Mouse (Mus musculus): ENCODE results near the gene Nup210.
"Not testable (repeated sequence)": the region's sequence is repeated elsewhere in the genome, so short reads cannot be mapped to it uniquely, and the experiment has no call there.

Nup210 gene

GRCm38 (mm10) chr6:91104765-91105399 is 11.7 kb downstream of the Nup210 start:
- DNase-seq (ENCODE audit: low read depth, low spot score): no peak

DNA sequence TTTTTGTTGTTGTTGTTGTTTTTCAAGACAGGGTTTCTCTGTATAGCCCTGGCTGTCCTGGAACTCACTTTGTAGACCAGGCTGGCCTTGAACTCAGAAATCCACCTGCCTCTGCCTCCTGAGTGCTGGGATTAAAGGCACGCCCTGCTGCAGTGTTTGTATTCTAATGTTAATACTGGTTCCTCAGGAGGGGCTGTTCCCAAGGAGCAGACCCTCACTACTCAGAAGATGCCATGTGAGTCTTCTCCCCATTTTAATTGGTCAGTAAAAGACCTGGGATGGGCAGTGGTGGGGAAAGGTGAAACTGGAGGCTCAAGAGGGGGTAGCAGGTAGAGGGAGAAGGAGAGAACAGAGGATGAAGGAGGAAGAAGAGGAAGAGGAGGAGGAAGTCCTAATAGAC is 13.2 kb downstream of the Nup210 start:
- not testable (repeated sequence) for DNase-seq (ENCODE audit: low read depth, low spot score)

DNA sequence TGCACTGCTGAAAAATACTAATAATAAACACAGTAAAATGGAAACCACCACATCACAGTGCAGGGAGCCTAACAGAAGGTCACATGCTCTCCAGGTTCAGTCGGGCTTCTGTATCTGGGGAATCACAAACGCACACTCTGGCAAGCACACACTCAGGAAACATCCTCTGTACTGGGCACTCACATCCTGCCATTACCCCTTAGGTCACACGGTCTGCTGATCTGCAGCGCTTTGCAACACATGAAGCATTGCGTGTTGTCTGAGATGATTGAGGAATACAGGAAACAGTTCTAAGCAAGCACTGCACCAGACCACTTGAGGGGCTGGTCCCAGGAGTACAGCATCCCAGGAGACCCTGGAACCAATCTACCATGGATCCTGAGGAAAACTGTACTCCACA is 16.0 kb downstream of the Nup210 start:
- DNase-seq (ENCODE audit: low read depth, low spot score): no peak

DNA sequence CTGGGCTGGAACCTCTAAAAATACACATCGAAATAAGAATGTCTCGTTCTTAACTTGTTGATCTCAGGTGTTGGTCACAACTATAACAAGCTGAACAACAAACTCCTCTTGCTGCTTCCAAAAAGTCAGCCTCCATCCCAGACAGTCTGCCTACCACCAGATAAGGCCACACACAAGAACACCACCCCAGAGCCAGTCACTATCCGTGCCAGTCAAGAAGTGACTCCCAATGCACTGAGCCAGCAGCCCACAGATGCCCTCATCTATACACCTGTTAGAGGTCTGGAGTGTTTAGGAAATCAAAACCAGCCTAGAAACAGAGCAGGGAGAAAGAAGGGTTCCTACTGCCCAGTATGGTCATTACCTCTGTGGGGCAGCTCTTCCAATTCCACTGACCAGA is 18.8 kb downstream of the Nup210 start:
- no peak for DNase-seq (ENCODE audit: low read depth, low spot score)

- DNase-seq (ENCODE audit: low read depth, low spot score): no peak
Observed at GRCm38 (mm10) chr6:91095072-91095601, 21.5 kb downstream of the Nup210 start.

- no peak for DNase-seq (ENCODE audit: low read depth, low spot score)
Observed at GRCm38 (mm10) chr6:91092216-91092899, 24.3 kb downstream of the Nup210 start.

DNA sequence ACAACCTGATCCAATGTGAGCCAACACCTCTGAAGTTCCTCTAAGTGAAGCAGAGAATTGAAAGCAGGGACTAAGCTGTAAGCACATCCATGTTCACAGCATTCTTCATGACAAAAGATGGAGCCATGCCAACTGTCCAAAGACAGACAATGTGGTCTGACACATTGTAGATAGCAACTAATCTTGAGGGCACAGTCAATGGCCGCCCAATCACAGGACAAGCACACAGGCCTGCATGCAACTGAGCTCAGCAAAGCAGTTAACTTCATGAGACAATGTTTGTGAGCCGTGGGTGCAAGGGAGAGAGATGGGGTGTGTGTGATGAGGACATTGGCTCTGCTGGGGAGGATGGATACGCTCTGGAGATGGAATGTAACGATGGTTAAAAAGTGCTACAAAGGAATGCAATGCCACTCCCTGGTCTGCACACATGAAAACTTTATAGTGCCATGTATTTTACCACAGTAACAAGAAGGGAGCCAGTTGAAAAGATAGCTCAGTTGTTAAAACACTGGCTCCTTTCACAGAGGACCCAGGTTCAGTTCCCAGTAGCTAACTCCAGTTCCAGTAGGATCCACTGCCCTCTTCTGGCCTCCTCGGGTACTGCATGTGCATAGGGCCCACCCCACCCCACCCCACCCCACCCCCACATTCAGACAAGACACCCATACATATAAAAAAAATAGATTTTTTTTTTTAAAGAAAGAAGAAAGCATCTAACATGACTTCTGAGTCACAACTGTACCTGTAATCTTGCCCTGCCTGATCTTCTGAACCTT is 31.3 kb downstream of the Nup210 start:
- DNase-seq (ENCODE audit: low read depth, low spot score): no peak

DNA sequence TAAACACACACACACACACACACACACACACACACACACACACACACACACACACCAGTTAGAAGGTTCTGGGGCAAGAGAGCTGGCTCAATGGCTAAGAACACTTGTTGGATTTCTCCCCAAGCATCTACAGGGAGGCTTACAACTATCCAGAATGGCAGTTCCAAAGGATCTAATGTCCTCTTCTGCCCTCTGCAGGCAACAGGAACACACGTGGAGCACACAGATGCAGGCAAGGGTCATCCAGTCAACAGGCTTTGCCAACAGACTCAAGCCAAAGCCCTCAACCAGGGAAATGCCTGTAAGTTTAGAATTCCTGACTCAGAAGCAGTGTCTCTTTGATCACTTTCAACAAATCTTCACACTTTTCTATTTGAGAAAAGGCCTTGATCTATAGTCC is 36.6 kb downstream of the Nup210 start:
- DNase-seq (ENCODE audit: low read depth, low spot score): no peak

GRCm38 (mm10) chr6:91076249-91076648 is 40.4 kb downstream of the Nup210 start:
- peak; percentile 95 for DNase-seq (ENCODE audit: low read depth, low spot score)

- no peak for DNase-seq (ENCODE audit: low read depth, low spot score)
Observed at GRCm38 (mm10) chr6:91068511-91068910, 48.1 kb downstream of the Nup210 start.

DNA sequence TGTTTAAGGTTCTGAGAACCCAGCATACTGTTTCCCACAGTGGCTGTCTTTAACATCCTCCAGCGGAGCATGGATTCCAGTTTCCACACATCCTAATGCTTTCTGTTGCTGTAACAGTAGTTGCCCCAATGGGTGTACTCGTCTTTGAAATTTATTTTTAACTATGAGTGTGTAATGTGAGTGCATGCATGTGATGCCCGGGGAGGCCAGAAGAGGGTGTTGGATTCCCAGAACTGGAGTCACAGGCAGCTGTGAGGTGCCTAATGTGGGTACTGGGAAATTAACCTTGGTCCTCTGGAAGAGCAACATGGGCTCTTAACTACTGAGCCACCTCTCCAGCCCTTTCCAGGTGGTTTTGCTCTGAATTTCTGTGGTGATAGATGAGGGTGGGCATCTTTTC is 49.6 kb downstream of the Nup210 start:
- no peak for DNase-seq (ENCODE audit: low read depth, low spot score)

GRCm38 (mm10) chr6:91061296-91061695 is 55.3 kb downstream of the Nup210 start:
- DNase-seq (ENCODE audit: low read depth, low spot score): no peak

- no peak for DNase-seq (ENCODE audit: low read depth, low spot score)
Observed at GRCm38 (mm10) chr6:91059711-91060110, 56.9 kb downstream of the Nup210 start.

DNA sequence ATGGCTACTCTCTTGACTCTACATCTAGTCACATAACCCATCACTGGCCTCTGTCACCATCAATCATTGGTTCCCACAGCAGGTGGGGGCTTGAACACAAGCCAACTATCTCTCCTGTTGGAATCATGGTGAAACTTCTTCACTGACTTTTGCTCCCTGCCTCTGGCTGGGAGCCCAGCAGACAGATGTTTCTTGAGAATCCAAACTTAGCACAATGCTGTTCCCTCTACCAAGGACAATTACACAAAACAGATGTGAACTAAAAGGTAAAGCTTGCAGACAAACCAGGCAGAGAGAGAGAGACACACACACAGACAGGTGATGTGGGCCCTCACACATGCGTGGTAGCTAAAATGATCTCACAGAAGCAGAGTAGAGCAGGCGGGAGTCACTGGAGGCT is 58.6 kb downstream of the Nup210 start:
- no peak for DNase-seq (ENCODE audit: low read depth, low spot score)

- DNase-seq (ENCODE audit: low read depth, low spot score): peak; percentile 70
Observed at GRCm38 (mm10) chr6:91056348-91056747, 60.3 kb downstream of the Nup210 start.

DNA sequence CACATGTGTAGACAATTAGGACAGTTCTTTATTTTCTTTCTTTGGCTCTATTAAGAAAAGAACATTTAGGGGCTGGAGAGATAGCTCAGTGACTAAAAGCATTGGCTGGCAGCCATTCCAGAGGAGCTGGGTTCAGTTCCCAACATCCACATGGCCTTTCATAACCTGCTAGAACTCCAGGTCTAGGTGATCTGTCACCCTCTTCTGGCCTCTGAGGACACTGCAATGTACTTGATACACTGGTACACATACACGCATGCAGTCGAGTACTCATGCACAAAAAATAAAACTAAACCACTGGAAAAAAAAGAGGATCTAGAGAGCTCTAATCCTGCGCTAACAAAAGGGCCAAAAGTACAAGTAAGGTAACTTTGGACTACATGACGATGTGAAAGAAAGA is 64.1 kb downstream of the Nup210 start:
- no peak for DNase-seq (ENCODE audit: low read depth, low spot score)

DNA sequence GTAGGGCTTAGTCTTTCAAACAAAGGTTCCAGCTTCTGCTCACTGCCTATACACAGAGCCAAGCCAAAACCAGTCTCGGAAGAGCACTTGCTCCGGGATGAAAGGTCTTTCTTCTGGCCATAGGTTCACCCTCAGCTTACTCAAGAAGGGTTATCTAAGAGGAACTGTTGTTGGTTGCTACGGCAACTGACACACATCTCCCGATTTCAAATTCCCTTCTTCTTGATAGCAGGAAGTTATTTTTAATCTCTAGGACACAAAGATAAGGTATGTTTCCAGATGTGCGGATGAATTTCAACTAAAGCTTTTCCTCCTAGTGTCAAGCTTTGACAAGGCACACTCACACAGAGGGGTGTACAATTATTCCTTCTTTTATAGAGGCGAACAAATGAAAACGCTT is 68.6 kb downstream of the Nup210 start:
- no peak for DNase-seq (ENCODE audit: low read depth, low spot score)

GRCm38 (mm10) chr6:91047434-91047833 is 69.2 kb downstream of the Nup210 start:
- no peak for DNase-seq (ENCODE audit: low read depth, low spot score)

DNA sequence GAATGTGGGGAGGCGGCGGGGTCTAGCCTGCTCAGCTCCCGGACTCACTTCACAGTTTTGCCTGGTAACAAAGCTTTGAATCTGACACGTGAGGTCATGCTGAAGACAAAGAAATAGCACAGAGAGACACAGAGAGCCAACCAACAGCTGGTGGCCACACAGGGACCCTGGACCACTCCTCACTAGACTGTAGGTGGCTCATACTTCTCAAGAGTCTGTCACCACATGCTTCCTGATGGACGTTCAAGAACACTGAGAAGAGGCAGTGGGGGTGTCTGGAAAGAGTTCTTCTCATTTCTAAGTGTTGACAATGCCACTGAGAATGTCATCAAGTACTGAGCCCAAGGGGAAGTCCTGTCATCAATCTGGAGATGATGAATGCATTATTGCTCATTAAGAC is 70.4 kb downstream of the Nup210 start:
- no peak for DNase-seq (ENCODE audit: low read depth, low spot score)

DNA sequence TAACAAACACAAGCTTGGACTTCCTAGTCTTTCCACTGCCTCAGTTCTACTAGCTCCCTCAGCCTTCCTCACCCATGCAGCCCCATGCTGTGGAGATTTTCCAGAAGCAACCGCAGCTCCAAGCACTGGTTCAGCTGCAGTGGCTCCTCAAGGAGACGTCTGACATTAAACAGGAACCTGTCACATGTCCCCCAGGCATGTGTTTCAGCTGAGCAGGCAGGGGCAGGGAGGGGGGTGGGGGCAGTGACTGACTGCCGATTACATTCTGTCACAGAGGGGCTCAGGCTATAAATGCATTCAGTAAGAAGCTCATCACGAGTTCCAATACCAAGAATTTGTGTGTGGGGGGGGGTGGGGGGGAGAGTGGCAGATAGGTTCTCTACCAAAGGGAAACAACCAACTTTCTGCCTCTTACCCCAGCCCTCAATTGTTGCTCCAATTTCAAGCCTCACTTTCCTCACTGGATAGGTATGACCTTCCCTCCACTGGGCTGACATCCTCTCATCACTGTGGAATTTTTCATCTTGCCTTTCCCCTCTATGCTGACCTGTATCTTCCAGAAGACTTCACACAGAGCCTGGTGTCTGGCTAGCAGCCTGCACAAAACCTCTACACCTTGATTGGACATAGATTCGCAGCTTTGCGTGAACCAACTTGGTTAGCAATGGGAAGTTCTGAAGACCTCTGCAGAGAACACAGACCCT is 71.8 kb downstream of the Nup210 start:
- DNase-seq (ENCODE audit: low read depth, low spot score): no peak

DNA sequence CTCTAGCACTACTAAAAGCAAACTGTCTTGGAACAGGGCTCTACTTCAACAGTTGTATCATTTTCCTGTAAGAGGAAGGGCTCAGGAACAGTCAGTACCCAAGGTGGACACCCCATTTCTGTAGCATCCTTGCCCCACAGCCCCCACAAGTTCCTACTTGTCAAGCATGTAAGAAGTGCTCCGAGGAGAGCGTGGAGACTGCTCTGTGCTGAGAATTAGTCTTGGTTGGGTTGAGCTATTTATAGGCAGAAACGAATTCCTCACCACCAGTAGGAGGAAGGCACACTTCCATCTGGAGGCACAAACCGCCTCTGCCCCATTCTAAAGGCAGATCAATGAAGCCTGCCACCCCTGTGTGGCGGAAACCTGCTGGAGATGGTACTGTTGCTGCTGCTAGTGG is 75.3 kb downstream of the Nup210 start:
- peak; percentile 83 for DNase-seq (ENCODE audit: low read depth, low spot score)

DNA sequence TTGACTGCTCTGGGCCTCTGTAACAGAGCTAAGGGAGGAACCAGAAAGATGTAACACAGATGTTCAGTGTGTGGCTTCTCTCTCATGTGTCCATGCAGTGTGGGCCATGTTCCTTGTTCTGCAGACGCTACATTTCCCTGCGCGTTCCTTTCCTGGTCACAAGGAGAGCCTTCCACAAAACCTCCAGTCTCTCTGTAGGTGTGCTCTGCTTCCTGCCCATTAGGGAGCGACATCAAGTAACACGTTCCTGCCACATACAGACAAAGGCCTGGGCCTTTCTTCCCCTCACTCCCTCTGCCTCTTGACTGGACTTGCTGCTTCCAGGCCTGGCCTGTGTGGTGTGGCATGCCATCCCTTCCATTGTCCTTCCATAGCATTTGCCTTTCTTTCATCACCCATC is 88.4 kb downstream of the Nup210 start:
- DNase-seq (ENCODE audit: low read depth, low spot score): no peak

Measured in telencephalon, adult 2 months (tissue).